Mouse (Mus musculus): ENCODE data around the gene Agl.

DNA sequence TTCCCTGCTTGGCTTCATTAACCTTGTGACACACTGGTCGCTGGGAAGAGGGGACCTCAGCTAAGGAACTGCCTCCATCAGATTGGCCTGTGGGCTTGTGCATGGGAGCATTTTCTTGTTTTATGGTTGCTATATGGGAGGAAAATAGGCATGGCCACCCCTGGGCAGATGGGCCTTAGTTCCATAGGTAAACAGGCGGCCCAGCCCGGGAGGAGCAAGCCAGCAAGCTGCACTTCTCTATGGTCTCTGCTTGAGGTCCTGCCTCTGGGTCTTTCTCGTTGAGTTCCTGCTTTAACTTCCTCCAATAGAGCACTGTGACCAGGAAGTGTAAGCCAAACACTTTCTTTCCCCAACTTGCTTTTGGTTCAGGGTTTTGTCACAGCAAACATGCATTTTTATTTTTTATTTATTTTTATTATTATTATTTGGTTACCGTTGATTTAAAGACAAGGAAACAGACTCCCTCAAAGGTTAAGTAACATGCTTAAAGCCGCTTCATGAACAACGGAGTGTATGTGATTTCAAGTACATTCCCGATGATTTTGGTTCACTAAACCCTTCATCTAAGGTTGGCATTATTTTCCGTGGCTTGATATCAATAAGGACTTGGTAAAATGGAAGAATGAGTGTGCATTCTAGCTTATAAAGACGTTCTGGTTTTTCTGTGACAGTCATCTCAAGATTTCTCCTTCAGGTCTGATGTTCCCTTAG, 696 bp upstream of the Agl start:
- TF ChIP-seq CTCF (IDR thresholded peaks at IDR 0.05; ENCODE audit: borderline replicate concordance, insufficient read depth, low read depth, low read length) (no peak), POLR2A (IDR thresholded peaks at IDR 0.05; ENCODE audit: borderline replicate concordance, insufficient read depth, low read length) (no peak)

All from cerebellum, adult 2 months (tissue).